Mouse (Mus musculus) liver, embryonic 14.5 days (tissue): ENCODE results near the gene Rbm28. TPM values are rescaled to one million over a fixed set of nuclear protein-coding genes. Genes with fewer than 3 reads are reported as not detected.

Experiments
- ATAC-seq: fragments of 200-750 bp; cut with Nextera tagmentation; 2 replicates; pipeline ENCODE4 v1.8.0; 2017; ENCODE audit warnings: moderate number of reproducible peaks, mild to moderate bottlenecking, moderate library complexity; ENCODE audit not compliant: insufficient read depth
- DNase-seq, 3 experiments: peaks; one replicate each; pipeline ENCODE4 v3.0.0-alpha.2; 2012 to 2013; ENCODE audit warnings: low read depth in 3 of 3, low spot score in 3 of 3
- H3K27ac ChIP-seq: fragments of 300-500 bp; sonication (generic); 2 replicates; pipeline ENCODE4 v1.5.1; 2014; ENCODE audit warnings: moderate library complexity, mild to moderate bottlenecking, control low read depth, inconsistent platforms
- H3K27me3 ChIP-seq: fragments of 300-500 bp; sonication (generic); 2 replicates; pipeline ENCODE4 v1.6.1; 2014; ENCODE audit warnings: mild to moderate bottlenecking, low read length, moderate library complexity; ENCODE audit not compliant: control insufficient read depth, insufficient read depth
- H3K36me3 ChIP-seq: fragments of 300-500 bp; sonication (generic); replicated peaks from 2 replicates; pipeline ENCODE4 v1.6.1; 2014; ENCODE audit warnings: low read depth; ENCODE audit not compliant: control insufficient read depth, insufficient read depth
- H3K4me1 ChIP-seq, 2 experiments: fragments of 200-500 bp in 1 of 2; fragments of 300-500 bp in 1 of 2; sonication (generic) in 1 of 2; replicated peaks; 2 replicates each; pipeline ENCODE4 v1.6.1; 2012 to 2014; ENCODE audit warnings: antibody characterized with exemption in 1 of 2, inconsistent platforms in 1 of 2, low read length in 1 of 2; ENCODE audit not compliant: control insufficient read depth in 2 of 2, insufficient read depth in 2 of 2
- H3K4me2 ChIP-seq: fragments of 300-500 bp; sonication (generic); 2 replicates; pipeline ENCODE4 v1.6.1; 2014; ENCODE audit warnings: low read depth, mild to moderate bottlenecking, control low read depth, moderate library complexity
- H3K4me3 ChIP-seq, 2 experiments: fragments of 200-500 bp in 1 of 2; fragments of 300-500 bp in 1 of 2; sonication (generic) in 1 of 2; 2 replicates each; pipeline ENCODE4 v1.5.1; 2012 to 2014; ENCODE audit warnings: low read depth in 2 of 2, low read length in 2 of 2, mild to moderate bottlenecking in 2 of 2, control low read depth in 1 of 2, inconsistent platforms in 1 of 2, moderate library complexity in 1 of 2; ENCODE audit not compliant: insufficient read depth in 1 of 2
- H3K9ac ChIP-seq: fragments of 300-500 bp; sonication (generic); replicated peaks from 2 replicates; pipeline ENCODE4 v1.6.1; 2014; ENCODE audit warnings: mild to moderate bottlenecking, control low read depth, moderate library complexity
- H3K9me3 ChIP-seq: fragments of 300-500 bp; sonication (generic); 2 replicates; pipeline ENCODE4 v1.6.1; 2016; ENCODE audit warnings: low read length, mixed read lengths; ENCODE audit not compliant: control insufficient read depth
- CTCF ChIP-seq: IDR thresholded peaks from 2 replicates; pipeline ENCODE4 v1.5.1; 2016; ENCODE audit warnings: antibody characterized with exemption, low read depth, control low read depth
- EP300 ChIP-seq: IDR thresholded peaks from 2 replicates; pipeline ENCODE4 v1.6.1; 2016; ENCODE audit warnings: antibody characterized with exemption, low read depth
- WGBS: fragments of 180-500 bp; shearing (Covaris S2); extraction: QIAGEN DNeasy Blood & Tissue Kit; methylation state at CpG from one replicate; pipeline ENCODE4 v1.1.7; 2014; ENCODE audit not compliant: insufficient replicate concordance; 5-methylcytosine and 5-hydroxymethylcytosine counted together
- polyA plus RNA-seq, 2 experiments: library from polyadenylated mRNA; depleted of rRNA in 1 of 2; stranded (reverse) in 1 of 2; unstranded in 1 of 2; fragments of >200 nt; fragmentation: Nextera tagmentation in 1 of 2; extraction: Ambion mirVana in 1 of 2; gene quantifications; 2 replicates each; pipeline versions ENCODE4 v1.2.1 to v1.2.3; 2012 to 2014

Rbm28 gene
- polyA plus RNA-seq, 2 experiments = 9.9 to 11.6 TPM

GRCm38 (mm10) chr6:29177901-29178879 is 13.4 kb upstream of the Rbm28 start:
- no peak for TF ChIP-seq EP300
- TF ChIP-seq CTCF = no peak
- peaks cover 60% of the 10 kb centered on the region for H3K27me3 ChIP-seq
- no peak for ATAC-seq

GRCm38 (mm10) chr6:29175113-29175512 is 10.3 kb upstream of the Rbm28 start:
- no peak for TF ChIP-seq EP300
- no peak for TF ChIP-seq CTCF
- Histone ChIP-seq H3K4me2 (no peak overlapping the region), H3K27me3 (peaks cover 78% of the 10 kb centered on the region), H3K27ac (no peak overlapping the region), H3K9me3 (no peaks in the 10 kb centered on the region), H3K36me3 (no peaks in the 10 kb centered on the region), H3K4me1 (no peaks in the 10 kb centered on the region), H3K9ac (no peak overlapping the region), H3K4me3 (no peak overlapping the region)
- ATAC-seq (no peak), DNase-seq (no peak)
- WGBS = 60% methylated on average over 3 of the region's 3 CpGs

More at GRCm38 (mm10) chr6:29177901-29178879, 13.4 kb upstream of the Rbm28 start:
- no peaks in the 10 kb centered on the region for H3K36me3 ChIP-seq
- no peak overlapping the region for H3K9ac ChIP-seq
- H3K4me1 ChIP-seq = no peaks in the 10 kb centered on the region
- WGBS = 21% methylated on average over 17 of the region's 17 CpGs
- no peak for DNase-seq
- no peak overlapping the region for H3K4me2 ChIP-seq
- no peak overlapping the region for H3K27ac ChIP-seq
- no peak overlapping the region for H3K4me3 ChIP-seq
- H3K9me3 ChIP-seq = no peaks in the 10 kb centered on the region

- H3K9ac ChIP-seq = no peak overlapping the region
Observed at GRCm38 (mm10) chr6:29174368-29174767, 9.6 kb upstream of the Rbm28 start.

GRCm38 (mm10) chr6:29170952-29171388 is 6.2 kb upstream of the Rbm28 start:
- ATAC-seq (no peak), DNase-seq (peak in 2 of 3 experiments; percentile 17 to 20)
- under 1% methylated on average over 40 of the region's 40 CpGs for WGBS
- no peaks in the 10 kb centered on the region for H3K36me3 ChIP-seq
- no peak overlapping the region for H3K27ac ChIP-seq
- peak overlapping the region; percentile 67 for H3K4me2 ChIP-seq
- H3K9me3 ChIP-seq = no peaks in the 10 kb centered on the region
- H3K4me1 ChIP-seq = no peaks in the 10 kb centered on the region
- peaks cover 80% of the 10 kb centered on the region for H3K27me3 ChIP-seq
- TF ChIP-seq EP300 = no peak
- TF ChIP-seq CTCF = peak; percentile 82
- peak overlapping the region; percentile 16 to 40; a peak in 3 of 4 replicates for H3K4me3 ChIP-seq
- no peak overlapping the region for H3K9ac ChIP-seq

More at GRCm38 (mm10) chr6:29174368-29174767, 9.6 kb upstream of the Rbm28 start:
- H3K36me3 ChIP-seq = no peaks in the 10 kb centered on the region
- H3K4me3 ChIP-seq = no peak overlapping the region
- no peaks in the 10 kb centered on the region for H3K9me3 ChIP-seq
- ATAC-seq = no peak
- H3K27me3 ChIP-seq = peaks cover 78% of the 10 kb centered on the region
- TF ChIP-seq EP300 (no peak), CTCF (no peak)
- no peaks in the 10 kb centered on the region for H3K4me1 ChIP-seq
- DNase-seq = no peak
- WGBS = 24% methylated on average over 7 of the region's 7 CpGs
- H3K4me2 ChIP-seq = no peak overlapping the region
- no peak overlapping the region for H3K27ac ChIP-seq
